Mouse (Mus musculus) cerebellum, postnatal 4 days (tissue): ENCODE measurements at regions not wholly inside any gene's neighbourhood (a gene's known extent, or its start where the extent isn't known, plus 50 kb on each side); places are given as distances from the start of the nearest gene placed in this dataset.
A peak's percentile ranks its signal among the peaks of the same experiment; 100 is the strongest.

Source experiments
- DNase-seq, 2 experiments: peaks; one replicate each; pipeline ENCODE4 v3.0.0; 2022; ENCODE audit warnings: low spot score in 2 of 2, mixed read lengths in 1 of 2

DNA sequence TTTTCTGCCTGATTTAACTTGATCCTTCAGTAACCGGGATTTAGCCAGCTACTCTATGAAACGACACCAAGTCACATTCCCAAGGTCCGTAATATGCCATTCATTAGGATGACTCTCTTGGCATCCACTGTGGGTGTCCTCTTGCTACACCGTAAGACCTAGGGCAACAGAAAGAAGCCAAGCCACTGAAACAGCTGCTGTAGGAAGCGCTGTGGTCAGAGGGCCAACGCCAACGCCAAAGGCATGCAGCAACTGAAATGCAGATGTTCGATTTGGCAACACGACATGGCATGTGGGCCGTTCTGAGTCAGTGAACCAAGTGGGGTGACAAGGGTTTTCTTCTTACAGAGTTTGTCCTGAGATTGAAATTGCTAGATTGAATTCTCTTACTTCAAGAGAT, 527.9 kb upstream of the Mpdz start:
- no peak for DNase-seq

GRCm38 (mm10) chr4:81969621-81970115, 527.1 kb upstream of the Mpdz start:
- DNase-seq: no peak

DNA sequence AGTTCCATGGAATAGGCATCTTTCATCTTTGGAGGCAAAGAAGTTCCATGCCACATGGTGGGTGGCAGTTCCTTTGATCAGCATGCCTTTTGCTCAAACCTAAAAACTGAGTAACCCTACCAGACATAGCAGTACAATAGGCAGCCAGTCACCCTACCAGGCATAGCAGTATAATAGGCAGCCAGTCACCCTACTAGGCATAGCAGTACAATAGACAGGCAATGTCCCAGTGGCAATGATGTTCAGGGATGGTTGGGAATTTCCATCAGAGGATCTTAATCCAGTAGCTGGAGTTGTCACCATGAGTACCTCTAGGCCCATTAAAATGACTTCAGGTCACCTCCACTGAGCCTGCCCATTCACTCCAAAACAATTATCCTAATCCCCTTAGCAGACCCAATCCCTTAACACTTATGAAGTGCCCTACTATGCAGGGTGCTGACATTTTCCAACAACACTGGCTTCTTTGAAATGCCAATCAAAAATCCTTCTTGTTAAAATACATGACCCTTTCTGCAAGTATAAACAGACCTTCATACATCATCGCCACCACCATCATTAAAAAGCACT, 523.5 kb upstream of the Mpdz start:
- no peak for DNase-seq

DNA sequence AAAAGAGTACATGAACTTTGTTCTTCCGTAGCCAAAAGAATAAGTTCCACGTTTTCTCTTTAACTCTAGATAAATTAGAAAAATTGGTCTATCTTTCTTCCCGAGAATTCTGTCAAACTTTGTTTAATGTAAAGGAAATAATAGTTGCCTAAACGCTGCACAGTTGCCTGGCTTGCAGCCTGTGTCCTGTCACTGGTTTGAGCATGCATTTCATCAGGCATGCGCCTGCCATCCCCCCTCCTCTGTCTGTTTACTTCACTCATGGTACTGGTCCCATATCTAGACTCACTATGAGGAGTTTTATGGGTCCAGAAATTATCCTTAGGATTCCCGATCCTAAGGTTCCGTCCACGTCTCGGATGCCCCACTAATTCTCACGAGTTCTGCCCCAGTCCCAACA, 520.5 kb upstream of the Mpdz start:
- no peak for DNase-seq

GRCm38 (mm10) chr4:81962586-81962985, 520.0 kb upstream of the Mpdz start:
- DNase-seq: no peak

- no peak for DNase-seq
Observed at GRCm38 (mm10) chr4:81960552-81961534, 518.2 kb upstream of the Mpdz start.

DNA sequence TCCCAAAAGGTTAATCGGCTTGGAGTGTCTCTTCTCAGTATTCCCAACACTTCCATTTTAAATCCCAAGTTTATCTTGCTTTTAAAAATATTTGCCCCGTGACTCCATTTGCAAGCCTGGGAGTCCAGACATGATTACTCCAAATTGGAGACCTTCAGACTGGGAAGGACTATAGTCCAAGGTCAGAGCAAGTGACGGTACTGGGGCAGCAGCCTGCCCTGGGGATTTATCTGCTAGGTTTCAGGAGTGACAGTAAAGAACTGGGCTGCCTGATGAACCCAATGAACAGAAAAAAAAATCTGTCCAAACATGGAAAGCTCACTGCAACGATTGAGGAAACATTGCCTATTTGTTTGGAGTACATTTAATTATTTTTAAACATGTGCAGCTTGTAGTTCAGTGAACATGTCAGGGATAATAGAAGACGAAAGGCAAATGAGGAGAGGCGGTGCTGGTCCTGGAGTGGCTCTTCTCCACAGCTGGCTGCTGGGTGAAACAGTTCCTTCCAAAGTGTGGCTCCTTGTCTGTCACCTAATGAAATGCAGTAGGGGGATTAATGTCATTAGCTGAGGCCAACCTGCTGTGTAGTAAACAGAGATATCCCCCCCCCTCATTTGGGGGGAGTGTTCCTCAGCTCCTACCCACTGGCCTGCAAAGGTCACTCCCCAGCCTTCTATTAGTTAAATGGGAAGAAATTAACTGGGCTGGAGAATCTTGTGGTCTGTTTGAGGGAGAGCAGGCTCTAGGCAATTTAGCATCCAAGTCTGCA, 514.5 kb upstream of the Mpdz start:
- no peak for DNase-seq

DNA sequence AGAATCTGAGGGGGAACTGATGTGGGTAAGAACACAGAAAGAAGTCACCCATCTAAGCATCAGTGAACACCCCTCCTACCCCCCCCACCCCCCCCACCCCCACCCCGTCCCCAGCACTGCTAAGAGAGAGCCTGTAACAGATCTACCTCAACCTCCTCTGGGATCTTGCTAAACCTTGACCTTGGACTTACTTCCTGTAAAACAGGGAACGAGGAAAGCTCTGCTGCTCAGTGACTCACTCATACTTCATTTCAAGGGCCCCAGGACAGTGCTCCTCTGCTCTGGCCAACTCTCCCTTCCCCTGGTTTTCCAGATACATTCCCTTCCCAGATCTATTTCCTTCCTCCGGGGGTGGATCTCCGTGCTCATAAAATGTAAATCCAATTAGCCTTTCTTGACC, 510.4 kb upstream of the Mpdz start:
- DNase-seq: no peak

- DNase-seq: peak; percentile 40 to 80
Observed at GRCm38 (mm10) chr4:81937384-81937783, 494.8 kb upstream of the Mpdz start.

GRCm38 (mm10) chr4:81930956-81931355, 488.3 kb upstream of the Mpdz start:
- no peak for DNase-seq

DNA sequence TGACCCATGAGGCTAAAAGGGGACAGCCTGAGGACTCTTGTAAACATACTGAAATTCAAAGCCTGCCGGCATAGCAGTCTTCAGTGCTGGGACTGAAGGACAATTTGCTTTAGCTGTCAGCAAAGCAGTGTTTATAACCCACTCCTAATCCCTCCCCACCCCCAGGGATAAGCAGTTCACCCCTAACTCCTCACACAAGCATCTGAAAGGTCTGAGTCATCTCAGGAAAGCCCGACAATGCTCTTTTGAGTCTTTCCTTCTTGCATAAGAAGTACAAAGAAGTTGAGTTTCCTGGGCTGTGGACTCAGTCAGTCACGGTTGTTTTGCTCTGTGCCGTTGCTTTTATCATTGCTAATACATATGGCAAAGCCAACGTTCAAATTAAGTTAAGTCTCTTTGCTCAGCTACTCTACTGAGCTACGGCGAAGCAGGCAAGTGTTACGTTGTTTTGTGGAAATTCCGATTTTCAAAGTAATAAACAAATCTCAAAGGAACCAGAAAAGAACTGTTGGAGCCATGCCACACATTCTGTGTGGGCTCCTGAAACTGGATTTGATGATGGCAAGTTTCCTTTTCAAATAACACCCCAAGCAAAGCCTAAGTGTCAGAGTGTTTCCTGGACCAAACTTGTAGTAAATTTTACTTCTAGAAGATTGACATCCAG, 486.1 kb upstream of the Mpdz start:
- DNase-seq: no peak

GRCm38 (mm10) chr4:81927176-81927714, 484.6 kb upstream of the Mpdz start:
- DNase-seq: no peak

DNA sequence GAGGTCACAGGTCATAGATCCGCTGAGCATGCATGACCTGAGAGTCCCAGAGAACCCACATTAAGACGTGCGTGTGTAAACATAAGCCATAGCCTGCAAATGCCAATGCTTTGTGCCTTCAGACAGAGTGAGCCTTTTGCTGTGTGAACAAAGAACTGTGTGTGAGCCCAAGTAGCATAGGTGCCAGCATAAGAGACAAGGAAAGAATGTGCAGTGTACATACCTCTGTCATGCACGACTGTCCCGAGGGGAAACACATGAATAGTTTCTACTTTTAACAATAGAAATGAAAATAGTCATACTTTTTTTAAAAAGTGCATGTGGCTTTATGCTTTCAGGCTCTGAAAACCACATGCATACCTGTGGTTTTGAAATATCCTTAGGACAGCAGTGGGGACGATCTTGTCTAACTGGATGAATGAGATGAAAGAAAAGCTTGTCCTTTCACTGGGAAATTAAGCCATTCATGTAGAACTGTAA, 484.1 kb upstream of the Mpdz start:
- DNase-seq: no peak

DNA sequence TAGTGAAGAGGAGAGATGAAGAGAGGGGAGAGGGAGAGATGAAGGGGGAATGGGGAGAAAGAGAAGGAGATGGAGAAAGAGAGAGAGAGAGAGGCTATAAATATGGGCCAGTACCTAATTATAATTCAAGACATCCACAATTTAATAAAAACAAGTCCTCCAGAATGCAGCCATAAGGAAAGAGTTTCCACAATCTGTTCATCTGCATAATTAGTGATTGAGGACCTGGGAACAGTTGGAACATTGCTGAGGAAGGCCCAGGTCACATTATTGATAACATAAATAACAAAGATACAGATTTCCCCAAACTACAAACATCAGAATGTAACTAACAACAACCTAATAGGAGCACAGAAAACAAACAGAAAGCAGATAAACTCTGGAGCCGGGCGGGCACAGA, 483.0 kb upstream of the Mpdz start:
- DNase-seq: no peak

- DNase-seq: no peak
Observed at GRCm38 (mm10) chr4:81924120-81924519, 481.5 kb upstream of the Mpdz start.

- no peak for DNase-seq
Observed at GRCm38 (mm10) chr4:81922876-81923275, 480.3 kb upstream of the Mpdz start.

- DNase-seq: no peak
Observed at GRCm38 (mm10) chr4:81914971-81915370, 472.4 kb upstream of the Mpdz start.

DNA sequence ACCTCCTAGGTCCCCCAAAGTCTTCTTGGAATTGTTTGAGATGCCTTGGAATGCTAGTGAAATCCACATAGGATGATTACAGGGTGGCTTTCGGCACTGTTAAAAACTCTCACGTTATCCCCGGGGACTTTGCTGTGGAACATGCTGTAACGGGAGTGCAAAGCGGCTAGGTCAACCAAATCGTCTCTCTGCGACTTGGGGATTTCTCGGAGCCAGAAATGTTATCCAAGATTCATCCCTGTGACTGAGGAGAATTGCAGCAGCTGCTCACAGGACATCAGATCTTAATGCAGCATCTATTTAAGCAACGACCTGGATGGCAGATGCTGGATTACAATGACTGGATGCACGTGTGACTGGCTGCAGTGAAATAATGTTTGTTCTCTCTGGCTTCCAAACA, 470.7 kb upstream of the Mpdz start:
- no peak for DNase-seq

DNA sequence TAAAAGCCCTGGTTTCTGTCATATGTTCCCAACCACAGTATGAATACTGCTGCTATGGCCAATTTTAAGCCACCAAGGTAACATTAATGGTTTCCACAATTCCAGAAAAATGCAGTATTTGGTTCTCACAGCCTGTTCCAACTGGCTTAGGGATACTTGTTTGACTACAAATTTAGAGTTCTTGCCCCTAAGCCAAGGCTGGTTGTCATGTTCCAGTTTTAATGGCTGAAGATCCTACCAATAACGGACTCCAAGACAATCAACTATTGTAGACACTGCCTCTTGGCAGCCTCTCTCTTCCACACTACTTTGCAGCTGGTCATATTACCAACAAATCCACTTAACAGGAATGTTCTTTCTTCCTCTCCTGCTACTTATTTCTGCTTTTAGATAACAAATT, 470.0 kb upstream of the Mpdz start:
- no peak for DNase-seq

GRCm38 (mm10) chr4:81899961-81900540, 457.4 kb upstream of the Mpdz start:
- no peak for DNase-seq

- no peak for DNase-seq
Observed at GRCm38 (mm10) chr4:81898661-81899060, 456.0 kb upstream of the Mpdz start.
